Mouse (Mus musculus) skeletal muscle tissue, adult 2 months (tissue): ENCODE measurements around the gene Fbll1.
A peak's percentile ranks its signal among the peaks of the same experiment; 100 is the strongest.

ENCODE experiments used
- DNase-seq: peaks from one replicate; pipeline ENCODE4 v3.0.0-alpha.2; 2012; ENCODE audit warnings: low read depth, low spot score

The Fbll1 gene

DNA sequence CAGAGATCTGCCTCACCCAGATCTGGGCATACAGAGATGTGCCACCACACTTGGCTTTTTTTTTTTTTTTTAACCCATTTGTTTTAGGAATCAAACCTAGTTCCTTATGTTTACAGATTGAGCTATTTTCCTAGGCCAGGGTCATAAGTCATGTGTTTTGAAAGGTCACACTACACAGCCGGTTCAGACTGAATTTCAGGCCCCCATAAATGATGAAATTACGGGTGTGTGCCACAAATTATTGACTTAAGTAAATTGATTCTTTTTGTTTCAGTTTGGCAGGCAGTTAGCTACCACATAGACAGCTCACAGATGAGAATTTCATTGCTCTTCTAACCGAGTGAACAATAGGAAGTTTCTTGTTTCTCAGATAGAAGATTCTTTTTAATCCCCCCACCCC lies 14.7 kb downstream of the Fbll1 start:
- no peak for DNase-seq

GRCm38 (mm10) chr11:35783038-35783437 lies 15.6 kb downstream of the Fbll1 start:
- DNase-seq = no peak

DNA sequence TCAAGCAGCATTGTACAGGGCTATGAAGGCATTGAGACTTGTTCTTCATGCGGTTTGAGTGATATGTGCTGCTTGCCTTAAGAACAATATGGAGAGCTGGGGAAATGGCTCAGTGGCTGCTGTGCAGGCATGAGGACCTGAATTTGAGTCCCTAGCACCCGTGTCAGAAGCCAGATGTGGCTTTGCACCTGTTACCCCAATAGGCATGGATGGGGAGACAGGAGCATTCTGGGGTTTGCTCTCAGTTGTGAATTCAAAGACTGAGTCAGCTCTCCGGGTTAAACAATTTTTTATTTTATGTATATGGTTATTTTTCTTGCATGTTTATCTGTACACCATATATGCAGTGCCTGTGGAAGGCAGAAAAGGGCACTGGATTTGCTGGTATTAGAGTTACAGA lies 16.2 kb downstream of the Fbll1 start:
- DNase-seq = no peak

DNA sequence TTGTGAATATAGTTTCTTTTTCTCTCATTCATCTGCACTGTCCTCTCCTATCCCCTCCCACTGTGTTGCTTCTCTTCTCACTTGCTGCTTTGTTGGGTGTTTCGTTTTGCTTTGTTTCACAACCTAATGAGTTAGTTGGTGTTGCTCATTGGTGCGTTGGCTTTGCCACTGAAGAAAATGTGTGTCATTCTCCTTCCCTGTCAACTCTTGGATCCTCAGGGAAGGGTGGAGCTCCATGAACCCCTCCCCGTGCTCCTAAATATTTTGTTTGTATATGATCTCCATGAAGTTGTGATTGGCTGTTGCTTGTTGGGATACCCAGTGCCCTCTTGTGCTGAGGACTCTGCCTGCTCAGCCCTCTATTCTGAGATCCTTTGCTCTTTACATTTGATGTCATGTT lies 18.3 kb downstream of the Fbll1 start:
- no peak for DNase-seq

DNA sequence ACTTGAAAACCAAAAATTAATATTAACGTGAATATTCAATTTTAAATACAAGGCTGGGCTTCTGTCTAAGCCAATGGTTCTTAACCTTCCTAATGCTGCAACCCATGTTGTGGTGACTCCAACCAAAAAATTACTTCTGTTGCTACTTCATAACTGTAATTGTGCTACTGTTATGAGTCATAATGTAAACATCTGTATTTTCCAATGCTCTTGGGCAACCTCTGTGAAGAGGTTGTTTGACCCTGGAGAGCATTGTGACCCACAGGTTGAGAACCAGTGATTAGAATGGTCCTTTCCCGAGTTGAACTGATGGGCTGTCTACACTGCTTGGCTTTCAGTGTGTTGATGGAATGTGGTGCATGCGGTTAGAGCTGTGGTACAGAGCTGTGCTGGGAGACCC lies 22.2 kb downstream of the Fbll1 start:
- no peak for DNase-seq

GRCm38 (mm10) chr11:35775606-35776005 lies 23.1 kb downstream of the Fbll1 start:
- no peak for DNase-seq

GRCm38 (mm10) chr11:35770741-35771504 lies 27.8 kb downstream of the Fbll1 start:
- DNase-seq = no peak

- DNase-seq = peak; percentile 49
These were observed 28.8 kb downstream of the Fbll1 start for GRCm38 (mm10) chr11:35769746-35770437.

DNA sequence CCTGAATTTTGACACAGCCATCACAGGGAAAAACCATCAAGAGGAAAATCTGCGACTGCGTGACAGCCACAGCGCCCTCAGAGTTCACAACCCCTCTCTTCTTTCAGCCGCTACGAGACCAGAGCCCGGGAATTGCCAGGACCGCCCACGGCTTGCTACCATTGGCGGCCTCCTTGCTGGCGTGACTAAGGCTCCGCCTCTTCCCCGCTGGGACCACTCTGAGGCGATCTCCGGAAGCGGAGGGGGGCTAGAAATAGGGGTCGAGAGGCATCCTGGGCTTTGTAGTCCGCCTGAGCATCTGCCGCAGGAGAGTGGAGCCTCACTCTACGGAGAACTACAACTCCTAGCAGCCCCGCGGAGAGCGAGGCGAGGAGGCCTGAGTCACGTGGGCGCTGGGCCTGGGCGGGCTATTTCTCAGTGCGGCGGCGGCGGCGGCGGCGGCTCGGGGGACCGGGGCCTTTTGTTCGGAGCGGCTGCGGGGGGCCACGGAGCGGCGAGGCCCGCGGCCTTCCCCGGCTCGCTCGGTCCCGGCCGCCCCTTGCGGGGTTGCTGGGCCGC lies 29.4 kb downstream of the Fbll1 start, which contains the start of gene Pank3:
Pank3 (plus strand) TSS at position 297 of the 558 bp plus-strand sequence.
- DNase-seq = peak; percentile 98

- DNase-seq = no peak
These were observed 31.8 kb downstream of the Fbll1 start for GRCm38 (mm10) chr11:35766845-35767244.

GRCm38 (mm10) chr11:35760627-35761003 lies 38.1 kb downstream of the Fbll1 start:
- no peak for DNase-seq

GRCm38 (mm10) chr11:35760001-35760626 lies 38.6 kb downstream of the Fbll1 start:
- no peak for DNase-seq

DNA sequence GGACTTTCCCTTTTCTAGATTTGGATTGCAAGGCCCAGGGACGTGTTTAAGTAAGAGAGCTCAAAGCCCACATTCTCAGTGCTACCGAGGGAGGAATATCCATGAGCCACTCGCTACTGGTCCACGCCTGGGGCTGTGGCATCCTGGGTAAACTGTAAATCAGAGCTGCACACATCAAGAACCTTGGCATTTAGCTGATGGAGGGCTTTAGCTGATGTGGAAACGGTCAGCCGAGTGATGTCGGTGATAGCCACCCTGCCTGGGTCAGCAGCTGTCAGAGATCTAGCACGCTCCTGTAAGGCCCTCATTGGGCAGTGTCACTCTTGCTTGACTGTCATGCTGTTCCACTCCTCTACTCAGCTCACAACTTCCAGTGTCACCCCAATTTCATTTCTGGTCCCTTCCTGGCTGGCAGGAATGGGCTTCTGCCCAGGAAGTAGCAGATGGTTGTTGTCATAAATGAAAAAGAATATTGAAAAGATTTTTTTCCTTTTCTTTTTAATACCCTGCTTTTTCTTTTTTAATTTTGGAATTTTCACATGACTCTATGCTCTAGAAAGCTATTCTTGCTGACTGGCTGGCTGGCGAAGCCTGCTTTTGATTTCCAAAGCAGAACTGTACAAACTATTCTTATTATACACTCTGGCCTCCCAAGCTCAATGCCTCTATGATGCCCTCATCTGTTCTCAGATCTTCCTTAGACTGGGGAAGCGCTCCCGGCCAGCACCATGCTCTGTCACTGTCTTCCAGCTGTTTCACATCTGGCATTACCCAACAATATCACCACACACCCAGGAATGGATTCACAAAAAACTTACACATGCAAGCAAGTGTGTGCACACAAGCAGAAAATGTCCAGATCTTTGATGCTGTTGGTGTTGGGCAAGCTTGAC lies 42.0 kb downstream of the Fbll1 start:
- no peak for DNase-seq

- no peak for DNase-seq
These were observed 43.1 kb downstream of the Fbll1 start for GRCm38 (mm10) chr11:35755546-35755945.

- DNase-seq = no peak
These were observed 43.7 kb downstream of the Fbll1 start for GRCm38 (mm10) chr11:35754906-35755418.

DNA sequence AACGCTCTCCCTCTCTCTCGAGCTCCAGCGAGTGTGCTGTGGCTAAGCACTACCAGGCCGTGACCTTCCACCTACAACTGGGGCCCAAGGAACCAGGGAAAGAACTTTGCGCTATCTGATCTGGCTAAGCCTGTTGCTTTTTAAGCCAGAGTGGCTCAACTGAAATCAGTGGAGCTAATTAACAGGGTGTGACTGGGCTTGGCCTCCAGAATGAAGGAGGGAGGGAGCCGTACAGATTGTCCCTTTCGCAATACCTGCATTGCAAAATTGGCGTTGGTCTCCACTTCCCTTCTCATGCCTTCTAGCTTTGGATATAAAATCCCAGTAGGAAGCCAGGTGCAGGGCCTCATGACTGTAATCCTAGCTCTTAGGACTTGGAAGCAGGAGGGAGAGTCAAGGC lies 48.1 kb downstream of the Fbll1 start:
- DNase-seq = peak; percentile 90
